Mouse (Mus musculus) midbrain, embryonic 15.5 days (tissue): ENCODE data around the gene Tmem97. TPM values are rescaled to one million over a fixed set of nuclear protein-coding genes. Genes with fewer than 3 reads are reported as not detected.

Experiments used
- ATAC-seq: fragments of 200-750 bp; cut with Nextera tagmentation; replicated peaks from 2 replicates; pipeline ENCODE4 v1.8.0; 2017; ENCODE audit warnings: moderate TSS enrichment
- H3K27ac ChIP-seq: fragments of 300-500 bp; sonication (generic); 2 replicates; pipeline ENCODE4 v1.5.1; 2015; ENCODE audit warnings: mild to moderate bottlenecking, inconsistent platforms
- H3K27me3 ChIP-seq: fragments of 300-500 bp; sonication (generic); replicated peaks from 2 replicates; pipeline ENCODE4 v1.6.1; 2015; ENCODE audit warnings: inconsistent platforms
- H3K36me3 ChIP-seq: fragments of 300-500 bp; sonication (generic); replicated peaks from 2 replicates; pipeline ENCODE4 v1.6.1; 2015; ENCODE audit warnings: inconsistent platforms
- H3K4me1 ChIP-seq: fragments of 300-500 bp; sonication (generic); 2 replicates; pipeline ENCODE4 v1.6.1; 2015; ENCODE audit warnings: inconsistent platforms
- H3K4me2 ChIP-seq: fragments of 300-500 bp; sonication (generic); 2 replicates; pipeline ENCODE4 v1.6.1; 2015; ENCODE audit warnings: inconsistent platforms, mild to moderate bottlenecking, moderate library complexity
- H3K4me3 ChIP-seq: fragments of 300-500 bp; sonication (generic); 2 replicates; pipeline ENCODE4 v1.5.1; 2015; ENCODE audit warnings: mild to moderate bottlenecking, inconsistent platforms
- H3K9ac ChIP-seq: fragments of 300-500 bp; sonication (generic); 2 replicates; pipeline ENCODE4 v1.6.1; 2015; ENCODE audit warnings: mild to moderate bottlenecking, inconsistent platforms
- H3K9me3 ChIP-seq: fragments of 300-500 bp; sonication (generic); 2 replicates; pipeline ENCODE4 v1.6.1; 2016; ENCODE audit warnings: inconsistent platforms
- WGBS: fragments of 180-500 bp; shearing (Covaris S2); methylation state at CpG from one replicate; pipeline ENCODE4 v1.1.7; 2015; ENCODE audit warnings: mixed read lengths; 5-methylcytosine and 5-hydroxymethylcytosine counted together
- polyA plus RNA-seq: library from polyadenylated mRNA; unstranded; fragments of >200 nt; fragmentation: Nextera tagmentation; extraction: Ambion mirVana; gene quantifications from 2 replicates; pipeline ENCODE4 v1.2.1, GENCODE M21; 2015

The Tmem97 gene
- polyA plus RNA-seq, 1 experiment from 2014 or later = 35.4 TPM

DNA sequence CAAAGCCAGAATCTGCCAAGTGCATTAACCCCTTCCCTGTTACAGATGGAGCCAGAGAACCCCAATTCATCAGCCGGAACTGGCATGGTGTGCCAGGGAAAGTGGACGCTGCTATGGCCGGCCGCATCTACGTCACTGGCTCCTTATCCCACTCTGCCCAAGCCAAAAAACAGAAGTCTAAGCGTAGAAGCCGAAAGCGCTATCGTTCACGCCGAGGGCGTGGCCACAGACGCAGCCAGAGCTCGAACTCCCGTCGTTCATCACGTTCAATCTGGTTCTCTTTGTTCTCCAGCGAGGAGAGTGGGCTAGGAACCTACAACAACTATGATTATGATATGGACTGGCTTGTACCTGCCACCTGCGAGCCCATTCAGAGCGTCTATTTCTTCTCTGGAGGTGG lies 49.0 kb downstream of the Tmem97 start:
- ATAC-seq = no peak
- 85% methylated on average over 20 of the region's 20 CpGs for WGBS
- Histone ChIP-seq H3K36me3 (peaks cover 5% of the 10 kb centered on the region; the same call in 1 of the 2 replicates), H3K4me3 (no peak overlapping the region), H3K27ac (no peak overlapping the region), H3K27me3 (peaks cover 6% of the 10 kb centered on the region; the same call in 1 of the 2 replicates), H3K4me1 (peaks cover 12% of the 10 kb centered on the region), H3K4me2 (no peak overlapping the region), H3K9me3 (no peaks in the 10 kb centered on the region), H3K9ac (no peak overlapping the region)

DNA sequence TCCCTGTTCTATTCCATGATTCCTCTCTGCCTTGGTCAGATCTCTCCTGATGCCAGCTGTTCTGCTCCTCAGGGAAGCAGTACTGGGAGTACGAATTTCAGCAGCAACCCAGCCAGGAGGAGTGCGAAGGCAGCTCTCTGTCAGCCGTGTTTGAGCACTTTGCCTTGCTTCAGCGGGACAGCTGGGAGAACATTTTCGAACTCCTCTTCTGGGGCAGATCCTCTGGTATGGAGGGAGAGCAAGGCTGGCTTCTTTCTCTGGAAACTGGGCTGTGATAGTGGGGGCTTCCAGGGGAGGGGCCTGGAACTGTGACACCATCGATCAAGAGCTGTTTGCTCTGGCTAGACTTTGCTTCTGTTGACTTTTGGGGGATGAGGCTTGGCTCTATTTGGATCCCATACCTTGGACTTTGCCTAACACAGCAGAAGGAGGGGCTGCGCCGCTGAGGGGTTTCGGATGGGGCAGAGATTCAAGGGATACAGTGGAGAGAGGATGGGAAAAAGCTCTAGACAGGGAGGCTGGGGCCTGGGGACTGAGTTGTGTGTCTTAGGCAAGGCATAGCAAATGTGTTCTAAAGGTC lies 49.9 kb downstream of the Tmem97 start:
- Histone ChIP-seq H3K4me3 (no peak overlapping the region), H3K27me3 (peaks cover 6% of the 10 kb centered on the region; the same call in 1 of the 2 replicates), H3K4me2 (no peak overlapping the region; the same call in 1 of the 2 replicates), H3K27ac (no peak overlapping the region), H3K36me3 (0 out of 2 replicates have a peak, but pooled peaks cover 3% of the 10 kb centered on the region), H3K4me1 (peaks cover 20% of the 10 kb centered on the region), H3K9me3 (no peaks in the 10 kb centered on the region), H3K9ac (no peak overlapping the region)
- WGBS = 76% methylated on average over 9 of the region's 9 CpGs
- no peak for ATAC-seq

- H3K9me3 ChIP-seq = no peaks in the 10 kb centered on the region
- H3K27ac ChIP-seq = no peak overlapping the region
- no peak for ATAC-seq
- no peaks in the 10 kb centered on the region for H3K36me3 ChIP-seq
- peaks cover 32% of the 10 kb centered on the region for H3K4me1 ChIP-seq
- no peak overlapping the region for H3K4me2 ChIP-seq
- peaks cover 6% of the 10 kb centered on the region; the same call in 1 of the 2 replicates for H3K27me3 ChIP-seq
- WGBS = 54% methylated on average over 16 of the region's 16 CpGs
- H3K4me3 ChIP-seq = no peak overlapping the region
- no peak overlapping the region for H3K9ac ChIP-seq
These were observed 51.0 kb downstream of the Tmem97 start for GRCm38 (mm10) chr11:78499543-78499942.

DNA sequence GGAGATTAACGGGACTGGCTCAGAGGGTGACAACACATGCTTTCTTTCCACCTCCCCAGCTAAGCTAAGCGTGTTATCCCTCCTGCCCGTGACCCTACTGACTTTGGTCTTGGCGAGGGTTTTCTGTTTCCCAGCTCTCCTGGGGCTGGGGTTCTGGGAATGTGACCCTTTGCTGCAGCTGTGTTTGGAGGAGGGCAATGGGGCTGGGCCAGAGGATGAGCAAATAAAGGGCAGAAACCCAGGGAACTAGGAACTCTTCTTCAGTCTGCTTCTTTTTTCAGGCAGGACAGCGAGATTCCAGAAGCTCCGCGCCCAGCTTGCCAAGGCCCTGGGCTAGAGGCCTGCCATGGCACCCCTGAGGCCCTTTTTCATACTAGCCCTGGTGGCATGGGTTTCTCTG lies 51.6 kb downstream of the Tmem97 start, which contains the start of gene Vtn:
Gene Vtn, plus strand, starts transcription at position 88 of the 400 bp plus-strand sequence.
- Histone ChIP-seq H3K9me3 (no peaks in the 10 kb centered on the region), H3K36me3 (no peaks in the 10 kb centered on the region), H3K27me3 (peaks cover 6% of the 10 kb centered on the region; the same call in 1 of the 2 replicates), H3K4me1 (peaks cover 36% of the 10 kb centered on the region), H3K27ac (peak within 1 kb of the TSS; percentile 93), H3K4me2 (peak within 1 kb of the TSS; percentile 74), H3K9ac (peak within 1 kb of the TSS; percentile 87), H3K4me3 (peak within 1 kb of the TSS; percentile 70)
- ATAC-seq = no peak
- WGBS = 46% methylated on average over 7 of the region's 7 CpGs

GRCm38 (mm10) chr11:78497544-78498522 lies 52.7 kb downstream of the Tmem97 start, which contains the start of gene Sarm1:
Gene Sarm1 (minus strand): TSS chr11:78497754.
- ATAC-seq = peak; percentile 97
- Histone ChIP-seq H3K9ac (peak within 1 kb of the TSS; percentile 87), H3K27ac (peak within 1 kb of the TSS; percentile 93), H3K4me3 (peak within 1 kb of the TSS; percentile 70), H3K27me3 (peaks cover 6% of the 10 kb centered on the region; the same call in 1 of the 2 replicates), H3K36me3 (no peaks in the 10 kb centered on the region), H3K9me3 (no peaks in the 10 kb centered on the region), H3K4me2 (peak within 1 kb of the TSS; percentile 74), H3K4me1 (peaks cover 37% of the 10 kb centered on the region)
- WGBS = 3% methylated on average over 36 of the region's 36 CpGs

DNA sequence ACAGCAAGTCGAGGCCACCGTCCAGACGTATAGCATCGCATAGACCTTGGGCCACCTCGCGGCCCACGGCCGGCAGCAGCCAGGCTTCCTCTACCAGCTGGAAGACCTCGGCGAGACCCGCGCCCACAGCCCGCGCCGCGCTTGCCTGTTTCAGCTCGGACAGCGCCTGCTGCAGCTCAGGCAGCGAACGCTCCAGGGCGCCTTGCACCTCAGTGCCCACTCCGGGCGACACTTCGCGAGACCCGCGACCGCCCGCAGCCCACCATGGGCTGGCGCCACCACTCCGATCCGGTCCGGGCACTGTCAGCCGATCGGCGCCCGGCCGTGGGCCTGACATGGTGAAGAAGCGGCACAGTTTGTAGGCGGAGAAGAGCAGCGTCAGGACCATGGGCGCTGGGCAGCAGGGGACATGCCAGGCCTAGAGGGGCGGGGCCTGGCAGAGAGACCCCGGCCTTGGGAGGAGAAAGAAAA lies 53.5 kb downstream of the Tmem97 start:
- H3K36me3 ChIP-seq = no peaks in the 10 kb centered on the region
- peak overlapping the region; percentile 70 for H3K4me3 ChIP-seq
- H3K4me2 ChIP-seq = peak overlapping the region; percentile 74
- ATAC-seq = peak; percentile 83
- peaks cover 6% of the 10 kb centered on the region; the same call in 1 of the 2 replicates for H3K27me3 ChIP-seq
- H3K9me3 ChIP-seq = no peaks in the 10 kb centered on the region
- H3K9ac ChIP-seq = peak overlapping the region; percentile 87
- under 1% methylated on average over 44 of the region's 44 CpGs for WGBS
- peak overlapping the region; percentile 93 for H3K27ac ChIP-seq
- H3K4me1 ChIP-seq = peaks cover 37% of the 10 kb centered on the region

DNA sequence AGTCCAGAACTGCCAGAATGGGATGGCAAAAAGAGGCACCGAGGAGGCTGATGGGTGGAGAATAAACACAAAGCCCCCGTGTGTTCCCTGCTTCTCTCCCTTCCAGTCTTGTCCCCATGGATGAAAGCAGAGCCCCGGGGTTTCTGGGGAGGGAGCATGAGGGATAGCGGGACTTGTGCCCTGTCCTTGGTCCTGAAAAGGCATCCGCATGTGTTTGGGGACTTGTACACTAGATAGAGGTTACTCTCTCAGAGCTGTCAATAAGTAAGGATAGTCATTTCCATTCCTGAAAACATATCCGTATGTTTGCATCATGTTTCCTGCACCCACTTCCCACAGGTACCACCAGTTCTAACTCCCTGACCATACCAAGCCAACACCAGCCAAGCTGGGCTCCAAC lies 54.7 kb downstream of the Tmem97 start:
- no peak for ATAC-seq
- peaks cover 41% of the 10 kb centered on the region for H3K4me1 ChIP-seq
- no peaks in the 10 kb centered on the region for H3K9me3 ChIP-seq
- H3K27me3 ChIP-seq = peaks cover 4% of the 10 kb centered on the region; the same call in 1 of the 2 replicates
- H3K4me2 ChIP-seq = peak overlapping the region; percentile 74
- H3K4me3 ChIP-seq = peak overlapping the region; percentile 70
- peak overlapping the region; percentile 87 for H3K9ac ChIP-seq
- no peak overlapping the region for H3K27ac ChIP-seq
- H3K36me3 ChIP-seq = no peaks in the 10 kb centered on the region
- WGBS = 4% methylated on average over 6 of the region's 6 CpGs

Other genes starting within 250 kb of the Tmem97 start
- gene Spag5, start 249.2 kb downstream of the Tmem97 start, polyA plus RNA-seq = 6.9 and 9.6 TPM in 2 replicates
- 84.9 and 129 TPM in 2 replicates for gene Aldoc, start 227.8 kb downstream of the Tmem97 start, polyA plus RNA-seq
- 71.5 and 76.6 TPM in 2 replicates for gene Pigs, start 222.4 kb downstream of the Tmem97 start, polyA plus RNA-seq
- gene Unc119, start 207.3 kb downstream of the Tmem97 start, polyA plus RNA-seq = 80.8 and 89.7 TPM in 2 replicates
- gene Foxn1, start 164.2 kb downstream of the Tmem97 start, polyA plus RNA-seq = not detected in 2 replicates
- gene Slc13a2, start 128.6 kb downstream of the Tmem97 start, polyA plus RNA-seq = not detected in 2 replicates
- gene Slc46a1, start 85.1 kb downstream of the Tmem97 start, polyA plus RNA-seq = 23.6 and 23.7 TPM in 2 replicates
- gene Sarm1, start 53.0 kb downstream of the Tmem97 start, polyA plus RNA-seq = 52.4 and 56.8 TPM in 2 replicates
- gene Vtn, start 51.7 kb downstream of the Tmem97 start, polyA plus RNA-seq = 137 and 184 TPM in 2 replicates
- 0.13 and 0.17 TPM in 2 replicates for gene Sebox, start 47.3 kb downstream of the Tmem97 start, polyA plus RNA-seq
- gene Tmem199, start 38.6 kb downstream of the Tmem97 start, polyA plus RNA-seq = 90.5 and 91.0 TPM in 2 replicates
- gene Poldip2, start 38.6 kb downstream of the Tmem97 start, polyA plus RNA-seq = 182 and 192 TPM in 2 replicates
- gene Tnfaip1, start 14.4 kb downstream of the Tmem97 start, polyA plus RNA-seq = 64.2 and 70.0 TPM in 2 replicates
- 117 and 128 TPM in 2 replicates for gene Ift20, start 14.4 kb downstream of the Tmem97 start, polyA plus RNA-seq
- gene Nlk, start 146.6 kb upstream of the Tmem97 start, polyA plus RNA-seq = 25.3 and 26.7 TPM in 2 replicates
- gene Ccnq, start 201.0 kb upstream of the Tmem97 start, polyA plus RNA-seq = 27.7 and 29.9 TPM in 2 replicates